Mouse (Mus musculus) myocyte (in vitro differentiated cells): ENCODE data around the gene Ogdh. TPM values are rescaled to one million over a fixed set of nuclear protein-coding genes. Genes with fewer than 3 reads are reported as not detected.

Source experiments
- H3K27me3 ChIP-seq: one replicate; pipeline ENCODE4 v1.6.1; 2011; ENCODE audit not compliant: control insufficient read depth, insufficient read depth, insufficient read length
- H3K36me3 ChIP-seq: one replicate; pipeline ENCODE4 v1.6.1; 2011; ENCODE audit not compliant: control insufficient read depth, insufficient read depth
- H3K4me2 ChIP-seq: one replicate; pipeline ENCODE4 v1.6.1; 2011; ENCODE audit warnings: low read depth, control low read depth
- H3K4me3 ChIP-seq: one replicate; pipeline ENCODE4 v1.5.1; 2011; ENCODE audit warnings: mild to moderate bottlenecking, control low read depth, moderate library complexity
- H3K79me2 ChIP-seq: one replicate; pipeline ENCODE4 v1.6.1; 2011; ENCODE audit not compliant: control insufficient read depth, insufficient read depth
- H3ac ChIP-seq: one replicate; pipeline ENCODE4 v1.6.1; 2011; ENCODE audit not compliant: control insufficient read depth, insufficient read length
- CEBPB ChIP-seq: IDR thresholded peaks from 2 replicates; pipeline ENCODE4 v1.6.1; 2011; ENCODE audit warnings: mild to moderate bottlenecking, moderate library complexity; ENCODE audit not compliant: poor library complexity, insufficient read depth, severe bottlenecking
- E2F4 ChIP-seq: IDR thresholded peaks from one replicate; pipeline ENCODE4 v1.6.1; 2011; ENCODE audit warnings: mild to moderate bottlenecking, control low read depth, moderate library complexity; ENCODE audit not compliant: insufficient read depth
- MAX ChIP-seq: IDR thresholded peaks from one replicate; pipeline ENCODE4 v1.6.1; 2011; ENCODE audit warnings: low read depth, mild to moderate bottlenecking, control low read depth
- MYOD1 ChIP-seq, 3 experiments: IDR thresholded peaks; one replicate each; pipeline ENCODE4 v1.6.1; 2011; ENCODE audit warnings: control low read depth in 2 of 3, low read depth in 2 of 3, mild to moderate bottlenecking in 2 of 3, moderate library complexity in 1 of 3; ENCODE audit not compliant: insufficient read length in 2 of 3, control insufficient read depth in 1 of 3
- MYOG ChIP-seq, 3 experiments: IDR thresholded peaks; one replicate each; pipeline ENCODE4 v1.6.1; 2011; ENCODE audit warnings: control low read depth in 2 of 3, low read depth in 2 of 3, mild to moderate bottlenecking in 2 of 3; ENCODE audit not compliant: insufficient read length in 2 of 3, control insufficient read depth in 1 of 3, insufficient read depth in 1 of 3
- POLR2A ChIP-seq: IDR thresholded peaks from one replicate; pipeline ENCODE4 v1.6.1; 2011; ENCODE audit warnings: low read depth, mild to moderate bottlenecking, control low read depth, moderate library complexity; ENCODE audit not compliant: insufficient read length
- POLR2AphosphoS2 ChIP-seq: IDR thresholded peaks from one replicate; pipeline ENCODE4 v1.6.1; 2011; ENCODE audit warnings: low read depth, control low read depth; ENCODE audit not compliant: insufficient read length
- REST ChIP-seq: IDR thresholded peaks from one replicate; pipeline ENCODE4 v1.6.1; 2011; ENCODE audit warnings: mild to moderate bottlenecking, control low read depth, moderate library complexity; ENCODE audit not compliant: insufficient read depth, insufficient read length
- SRF ChIP-seq: IDR thresholded peaks from one replicate; pipeline ENCODE4 v1.6.1; 2011; ENCODE audit warnings: low read depth; ENCODE audit not compliant: control insufficient read depth, insufficient read length
- TCF12 ChIP-seq: IDR thresholded peaks from one replicate; pipeline ENCODE4 v1.6.1; 2011; ENCODE audit warnings: mild to moderate bottlenecking, control low read depth; ENCODE audit not compliant: poor library complexity, insufficient read depth, severe bottlenecking
- TCF3 ChIP-seq: IDR thresholded peaks from one replicate; pipeline ENCODE4 v1.6.1; 2011; ENCODE audit warnings: low read depth, control low read depth; ENCODE audit not compliant: insufficient read length
- USF1 ChIP-seq: IDR thresholded peaks from one replicate; pipeline ENCODE4 v1.6.1; 2011; ENCODE audit warnings: low read depth, mild to moderate bottlenecking, control low read depth, moderate library complexity
- polyA plus RNA-seq: library from polyadenylated mRNA; unstranded; fragments of >200 nt; fragmentation: generic; extraction: Trizol; gene quantifications from one replicate; pipeline ENCODE4 v1.2.1, GENCODE M21; 2012; ENCODE audit warnings: missing spikeins

The Ogdh gene
- polyA plus RNA-seq, 1 experiment, result 127 TPM

DNA sequence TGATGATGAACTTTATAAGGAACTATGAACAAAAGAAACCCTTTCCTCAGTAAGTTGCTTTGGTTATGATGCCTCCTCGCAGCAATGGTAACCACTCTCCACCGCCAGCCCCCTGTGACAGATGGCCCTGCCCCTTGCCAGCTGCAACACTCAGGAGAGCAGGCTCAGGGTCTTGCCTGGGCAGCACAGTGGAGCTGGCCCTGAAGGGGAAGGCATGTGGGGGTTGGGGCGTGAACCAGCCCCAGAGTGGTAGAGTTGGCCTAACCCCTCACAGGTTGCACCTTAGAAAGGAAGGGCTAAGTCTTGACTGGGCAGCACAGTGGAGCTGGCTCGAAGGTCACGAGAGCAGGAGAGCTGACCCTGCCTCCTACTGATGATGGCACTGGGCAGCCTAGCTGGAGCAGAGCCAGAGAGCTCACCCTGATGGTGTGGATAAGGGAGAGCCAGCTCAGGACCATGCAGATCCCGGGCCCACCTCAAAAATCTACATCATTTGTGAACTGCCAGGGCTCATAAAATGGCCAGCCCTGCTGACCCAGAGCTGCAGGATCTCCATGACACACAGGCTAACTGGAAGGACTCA lies 34.9 kb upstream of the Ogdh start:
- TF ChIP-seq POLR2A (peak; percentile 38), E2F4 (no peak), POLR2AphosphoS2 (peak; percentile 89)
- peaks cover 30% of the 10 kb centered on the region for H3K36me3 ChIP-seq
- no peaks in the 10 kb centered on the region for H3K79me2 ChIP-seq
- H3K4me3 ChIP-seq, result no peak overlapping the region
- no peak overlapping the region for H3ac ChIP-seq
- H3K4me2 ChIP-seq, result no peak overlapping the region
- no peaks in the 10 kb centered on the region for H3K27me3 ChIP-seq

DNA sequence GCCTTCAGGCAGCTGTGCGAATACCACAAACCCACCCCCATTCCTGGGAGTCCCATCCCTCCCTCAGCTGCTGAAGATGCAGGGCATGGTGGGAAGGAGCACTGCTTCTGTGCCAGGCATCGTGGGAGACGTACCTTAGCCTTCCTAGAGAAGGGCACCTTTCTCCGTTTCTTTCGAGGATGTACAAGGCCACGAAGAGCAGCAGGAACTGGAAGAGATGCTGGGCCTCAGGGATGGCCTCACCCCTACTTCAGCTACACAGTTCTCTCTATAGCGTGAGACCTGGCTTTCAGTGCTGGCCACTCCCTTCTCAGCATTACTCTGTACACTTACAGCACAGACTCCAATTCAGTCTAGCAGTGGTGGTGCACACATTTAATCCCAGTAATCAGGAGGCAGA lies 32.0 kb upstream of the Ogdh start:
- Histone ChIP-seq H3K27me3 (no peaks in the 10 kb centered on the region), H3K4me2 (no peak overlapping the region), H3ac (no peak overlapping the region), H3K36me3 (peaks cover 55% of the 10 kb centered on the region), H3K79me2 (no peaks in the 10 kb centered on the region), H3K4me3 (no peak overlapping the region)
- TF ChIP-seq MYOG (IDR thresholded peaks at IDR 0.05; ENCODE audit: control insufficient read depth in 1 of 3, insufficient read depth in 1 of 3, insufficient read length in 2 of 3, low read depth in 2 of 3) (peak in 1 of 3 experiments; percentile 51), CEBPB (no peak), MYOD1 (IDR thresholded peaks at IDR 0.05; ENCODE audit: control insufficient read depth in 1 of 3, insufficient read length in 2 of 3, low read depth in 2 of 3) (peak in 2 of 3 experiments; percentile 45 to 46)

DNA sequence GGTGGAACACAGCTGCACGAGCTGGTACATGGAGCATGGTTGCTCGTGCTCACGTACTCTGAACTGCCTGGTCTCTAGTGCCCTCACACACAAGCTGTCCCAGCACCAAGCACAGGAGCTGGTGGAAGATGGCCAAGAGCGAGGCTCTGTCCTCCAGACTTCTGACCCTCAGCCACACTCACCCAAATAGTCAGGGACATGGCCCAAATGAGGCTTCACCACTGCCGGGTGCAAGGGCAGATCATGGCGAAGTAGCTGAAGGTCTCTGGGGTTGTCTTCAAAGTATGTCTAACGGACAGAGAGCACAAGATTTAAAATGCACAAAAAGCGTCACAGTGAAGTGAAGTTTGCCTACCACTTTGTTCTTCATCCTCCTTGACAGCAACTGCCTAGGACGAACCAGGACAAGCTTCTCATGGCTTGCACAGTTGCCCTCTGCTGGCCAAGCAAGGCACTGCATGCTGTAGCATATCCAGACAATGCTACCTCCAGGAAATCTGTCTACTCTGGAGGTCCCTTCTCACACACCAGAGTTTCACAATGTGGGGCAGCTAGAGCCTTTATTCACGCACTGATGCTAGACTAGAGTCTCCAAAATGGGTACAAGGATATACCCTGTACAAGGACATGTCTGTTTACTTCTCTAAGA lies 29.9 kb upstream of the Ogdh start:
- no peak for TF ChIP-seq REST
- H3K79me2 ChIP-seq, result peaks cover 19% of the 10 kb centered on the region
- H3ac ChIP-seq, result no peak overlapping the region
- no peak overlapping the region for H3K4me2 ChIP-seq
- peaks cover 75% of the 10 kb centered on the region for H3K36me3 ChIP-seq
- H3K27me3 ChIP-seq, result no peaks in the 10 kb centered on the region
- no peak overlapping the region for H3K4me3 ChIP-seq

DNA sequence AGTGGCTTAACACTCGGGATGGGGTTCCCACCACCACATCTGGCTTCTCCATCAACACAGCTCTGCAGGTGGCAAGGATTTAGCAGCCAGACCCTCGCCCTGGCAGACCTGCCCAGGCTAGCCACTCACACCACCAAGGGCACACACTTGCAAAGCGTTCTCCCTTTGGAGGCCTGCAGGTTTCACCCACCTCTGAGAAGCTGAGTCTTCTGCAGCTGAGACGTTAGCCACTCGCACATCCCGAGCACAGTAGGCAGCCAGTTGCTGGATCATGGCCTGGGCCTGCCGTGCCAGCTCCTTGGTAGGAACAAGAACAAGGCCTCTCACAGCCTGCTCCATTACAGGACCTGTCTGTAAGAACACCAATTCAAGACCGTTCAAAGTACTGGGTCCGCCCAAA lies 24.8 kb upstream of the Ogdh start:
- Histone ChIP-seq H3K79me2 (peaks cover 29% of the 10 kb centered on the region), H3K36me3 (peaks cover 48% of the 10 kb centered on the region), H3K27me3 (no peaks in the 10 kb centered on the region), H3K4me2 (peak overlapping the region; percentile 99), H3K4me3 (peak overlapping the region; percentile 99), H3ac (peak overlapping the region; percentile 65)
- no peak for TF ChIP-seq TCF12

DNA sequence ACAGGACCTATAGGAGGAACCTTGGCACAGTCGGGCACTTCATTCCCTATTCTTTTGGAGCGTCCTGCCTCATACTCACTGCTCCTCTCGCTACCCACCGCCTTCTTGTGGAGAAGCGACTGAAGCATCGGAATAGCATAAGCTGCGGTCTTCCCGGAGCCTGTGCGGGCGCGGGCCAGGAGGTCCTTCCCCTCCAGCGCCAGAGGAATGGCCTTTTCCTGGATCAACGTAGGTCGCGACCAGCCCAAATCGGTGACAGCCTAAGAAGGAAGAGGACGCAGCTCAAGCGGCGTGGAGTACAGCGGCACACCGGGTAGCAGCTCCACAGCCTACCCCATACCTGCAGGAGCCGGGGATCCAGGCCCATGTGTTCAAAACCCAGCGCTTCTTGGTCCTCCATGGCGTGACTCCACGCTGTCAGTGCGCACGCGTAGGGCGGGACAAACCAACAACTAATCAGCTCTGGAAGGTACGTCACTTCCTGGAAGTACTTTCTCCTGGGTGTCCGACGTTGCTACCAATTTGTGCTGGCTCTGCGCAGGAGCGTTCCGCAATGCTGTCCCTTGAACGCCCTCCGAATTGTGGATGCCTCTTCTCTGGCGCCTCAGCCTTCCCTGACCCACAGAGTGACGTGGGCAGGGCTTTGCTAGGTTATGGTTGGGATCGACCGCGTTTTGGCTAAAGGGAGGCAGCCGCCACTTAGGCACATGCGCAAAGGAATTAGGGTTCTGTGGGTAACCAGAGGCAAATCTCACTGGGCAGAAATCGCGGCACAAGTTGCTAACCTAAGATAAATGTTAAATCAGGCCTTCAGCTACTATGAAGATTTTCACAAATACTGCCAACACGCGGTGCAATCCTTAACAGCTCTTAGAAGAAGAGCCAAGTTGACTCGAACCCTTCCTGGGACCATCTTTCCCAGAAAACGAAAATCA lies 23.8 kb upstream of the Ogdh start, which contains the start of gene Ddx56:
Ddx56 (minus strand) TSS at position 453 of the 935 bp plus-strand sequence.
- H3ac ChIP-seq, result peak within 1 kb of the TSS; percentile 65
- no peaks in the 10 kb centered on the region for H3K27me3 ChIP-seq
- H3K4me3 ChIP-seq, result peak within 1 kb of the TSS; percentile 99
- peaks cover 39% of the 10 kb centered on the region for H3K36me3 ChIP-seq
- H3K4me2 ChIP-seq, result peak within 1 kb of the TSS; percentile 99
- TF ChIP-seq MYOD1 (IDR thresholded peaks at IDR 0.05; ENCODE audit: control insufficient read depth in 1 of 3, insufficient read length in 2 of 3, low read depth in 2 of 3), result peak in 1 of 3 experiments; percentile 33
- peak; percentile 49 for TF ChIP-seq USF1
- TF ChIP-seq SRF, result peak; percentile 73
- no peak for TF ChIP-seq REST
- peak; percentile 92 for TF ChIP-seq POLR2AphosphoS2
- peak in 1 of 3 experiments; percentile 26 for TF ChIP-seq MYOG (IDR thresholded peaks at IDR 0.05; ENCODE audit: control insufficient read depth in 1 of 3, insufficient read depth in 1 of 3, insufficient read length in 2 of 3, low read depth in 2 of 3)
- peak; percentile 28 for TF ChIP-seq E2F4
- TF ChIP-seq TCF12, result no peak
- TF ChIP-seq TCF3, result no peak
- TF ChIP-seq MAX, result peak; percentile 69
- TF ChIP-seq POLR2A, result peak; percentile 91
- H3K79me2 ChIP-seq, result peaks cover 29% of the 10 kb centered on the region
